Mouse (Mus musculus) neural tube, embryonic 11.5 days (tissue): ENCODE data around the gene Ap5m1. TPM values are rescaled to one million over a fixed set of nuclear protein-coding genes. Genes with fewer than 3 reads are reported as not detected.

Experiments
- ATAC-seq: fragments of 200-750 bp; cut with Nextera tagmentation; 2 replicates; pipeline ENCODE4 v1.8.0; 2017; ENCODE audit warnings: moderate number of reproducible peaks, mild to moderate bottlenecking, moderate TSS enrichment, moderate library complexity; ENCODE audit not compliant: insufficient read depth, low FRiP score, low TSS enrichment
- DNase-seq: peaks from one replicate; pipeline ENCODE4 v3.0.0-alpha.2; 2015; ENCODE audit warnings: low spot score
- H3K27ac ChIP-seq: fragments of 300-500 bp; sonication (generic); 2 replicates; pipeline ENCODE4 v1.5.1; 2014; ENCODE audit warnings: low read depth, mild to moderate bottlenecking, low read length
- H3K27me3 ChIP-seq: fragments of 300-500 bp; sonication (generic); 2 replicates; pipeline ENCODE4 v1.6.1; 2014; ENCODE audit warnings: mild to moderate bottlenecking, low read length, mixed read lengths; ENCODE audit not compliant: control insufficient read depth, insufficient read depth
- H3K36me3 ChIP-seq: fragments of 300-500 bp; sonication (generic); 2 replicates; pipeline ENCODE4 v1.6.1; 2014; ENCODE audit warnings: mild to moderate bottlenecking, low read length, moderate library complexity, mixed read lengths; ENCODE audit not compliant: control insufficient read depth, insufficient read depth
- H3K4me1 ChIP-seq: fragments of 300-500 bp; sonication (generic); 2 replicates; pipeline ENCODE4 v1.6.1; 2014; ENCODE audit warnings: low read length, mixed read lengths; ENCODE audit not compliant: control insufficient read depth, insufficient read depth
- H3K4me2 ChIP-seq: fragments of 300-500 bp; sonication (generic); 2 replicates; pipeline ENCODE4 v1.6.1; 2014; ENCODE audit warnings: low read depth, mild to moderate bottlenecking, moderate library complexity
- H3K4me3 ChIP-seq: fragments of 300-500 bp; sonication (generic); 2 replicates; pipeline ENCODE4 v1.5.1; 2014; ENCODE audit warnings: low read depth, low read length
- H3K9ac ChIP-seq: fragments of 300-500 bp; sonication (generic); 2 replicates; pipeline ENCODE4 v1.6.1; 2014; ENCODE audit warnings: mild to moderate bottlenecking, low read length
- H3K9me3 ChIP-seq: fragments of 300-500 bp; sonication (generic); 2 replicates; pipeline ENCODE4 v1.6.1; 2016; ENCODE audit warnings: low read length; ENCODE audit not compliant: control insufficient read depth
- WGBS: fragments of 180-500 bp; shearing (Covaris S2); extraction: QIAGEN DNeasy Blood & Tissue Kit; methylation state at CpG from one replicate; pipeline ENCODE4 v1.1.7; 2014; 5-methylcytosine and 5-hydroxymethylcytosine counted together
- polyA plus RNA-seq: library from polyadenylated mRNA; unstranded; fragments of >200 nt; fragmentation: Nextera tagmentation; extraction: Ambion mirVana; gene quantifications from 2 replicates; pipeline ENCODE4 v1.2.1, GENCODE M21; 2014

Ap5m1 gene
- polyA plus RNA-seq, 1 experiment from 2014 or later: 34.8 TPM

GRCm38 (mm10) chr14:49140756-49141155, 74.9 kb downstream of the Ap5m1 start:
- Histone ChIP-seq H3K27ac (no peak overlapping the region), H3K36me3 (no peaks in the 10 kb centered on the region), H3K9me3 (no peaks in the 10 kb centered on the region), H3K4me3 (no peak overlapping the region), H3K27me3 (no peaks in the 10 kb centered on the region), H3K4me2 (no peak overlapping the region), H3K4me1 (no peaks in the 10 kb centered on the region), H3K9ac (no peak overlapping the region)
- ATAC-seq (no peak), DNase-seq (no peak)
- WGBS: 93% methylated on average over 7 of the region's 7 CpGs

Other genes with a start within 250 kb of the Ap5m1 start
- gene Exoc5, start 556 bp downstream of the Ap5m1 start, polyA plus RNA-seq: 95.9 and 97.3 TPM in 2 replicates
- gene Naa30, start 106.1 kb downstream of the Ap5m1 start, polyA plus RNA-seq: 18.5 and 18.9 TPM in 2 replicates
- 0.46 and 0.87 TPM in 2 replicates for gene ccdc198, start 179.4 kb downstream of the Ap5m1 start, polyA plus RNA-seq